Mouse (Mus musculus) heart, adult 18-20 months (tissue): Measurements from ENCODE around the gene Cdk14. TPM values are rescaled to one million over a fixed set of nuclear protein-coding genes. Genes with fewer than 3 reads are reported as not detected.

Source experiments
- DNase-seq, 2 experiments: peaks; one replicate each; pipeline ENCODE4 v3.0.0; 2021 to 2022; ENCODE audit warnings: mixed read lengths in 1 of 2
- microRNA-seq, 2 experiments: library from miRNA; unstranded; fragments of <30 nt; microRNA quantifications; one replicate each; pipeline ENCODE4 v1.2.0; 2022
- total RNA-seq, 2 experiments: library from RNA; stranded (reverse); gene quantifications; 2 replicates each; pipeline ENCODE4 v1.2.3; 2021

Cdk14 gene
- total RNA-seq, 2 experiments from 2014 or later = 5.5 to 7.7 TPM

DNA sequence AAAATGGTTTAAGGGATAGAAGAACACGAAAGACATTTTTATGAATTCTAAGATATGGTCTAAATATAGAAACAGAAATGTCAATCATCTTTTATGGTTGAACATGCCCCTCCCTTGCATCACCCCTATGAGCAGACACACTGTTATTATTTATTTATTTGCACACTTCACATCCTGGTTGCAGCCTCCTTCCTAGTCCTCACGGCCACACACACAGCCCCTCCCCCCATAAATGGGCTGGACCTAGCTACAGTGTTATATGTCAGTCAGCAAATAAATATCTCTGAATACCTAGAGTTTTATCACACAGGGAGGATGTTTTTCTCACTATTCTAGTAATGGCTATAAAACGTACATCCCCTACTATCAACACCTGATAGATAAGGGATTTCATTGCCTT is 633.3 kb downstream of the Cdk14 start:
- DNase-seq = no peak

DNA sequence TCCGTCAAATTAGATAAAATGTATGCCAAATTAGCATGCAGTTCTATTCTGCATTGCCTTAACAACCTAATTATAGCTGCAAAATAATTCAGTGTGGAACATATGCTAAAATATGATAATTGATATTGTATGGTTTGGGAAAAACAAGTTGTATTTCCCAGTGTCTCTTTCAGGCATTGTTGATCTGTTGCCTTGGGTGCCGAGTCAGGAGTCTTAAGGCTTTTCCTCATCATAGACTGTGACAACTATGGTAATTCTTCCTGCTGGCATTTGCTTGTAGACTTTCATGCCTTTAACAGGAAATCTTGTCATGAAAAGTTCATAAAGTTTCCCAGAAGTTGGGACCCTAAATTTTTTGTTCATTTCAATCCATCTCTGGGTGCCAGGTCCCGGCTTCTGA is 641.8 kb downstream of the Cdk14 start:
- no peak for DNase-seq

DNA sequence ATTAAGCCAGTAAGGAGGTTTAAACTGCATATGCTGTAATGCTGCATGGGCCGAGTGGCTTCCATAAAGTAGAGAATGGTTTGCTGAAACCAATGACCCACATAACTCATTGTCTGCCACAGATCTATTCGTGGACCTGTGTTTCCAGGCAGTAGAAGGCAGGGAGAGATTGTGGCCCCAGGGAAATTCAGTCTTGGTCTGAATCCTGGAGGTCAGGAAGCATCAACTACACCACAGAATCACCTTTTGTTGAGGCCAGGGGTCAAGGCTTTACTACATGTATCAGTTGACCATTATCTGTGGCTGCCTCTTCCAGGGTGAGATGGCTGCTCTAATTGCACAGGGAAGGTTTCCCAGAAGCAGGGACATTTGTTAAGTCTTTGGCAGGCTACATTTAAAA is 643.6 kb downstream of the Cdk14 start:
- DNase-seq = no peak

DNA sequence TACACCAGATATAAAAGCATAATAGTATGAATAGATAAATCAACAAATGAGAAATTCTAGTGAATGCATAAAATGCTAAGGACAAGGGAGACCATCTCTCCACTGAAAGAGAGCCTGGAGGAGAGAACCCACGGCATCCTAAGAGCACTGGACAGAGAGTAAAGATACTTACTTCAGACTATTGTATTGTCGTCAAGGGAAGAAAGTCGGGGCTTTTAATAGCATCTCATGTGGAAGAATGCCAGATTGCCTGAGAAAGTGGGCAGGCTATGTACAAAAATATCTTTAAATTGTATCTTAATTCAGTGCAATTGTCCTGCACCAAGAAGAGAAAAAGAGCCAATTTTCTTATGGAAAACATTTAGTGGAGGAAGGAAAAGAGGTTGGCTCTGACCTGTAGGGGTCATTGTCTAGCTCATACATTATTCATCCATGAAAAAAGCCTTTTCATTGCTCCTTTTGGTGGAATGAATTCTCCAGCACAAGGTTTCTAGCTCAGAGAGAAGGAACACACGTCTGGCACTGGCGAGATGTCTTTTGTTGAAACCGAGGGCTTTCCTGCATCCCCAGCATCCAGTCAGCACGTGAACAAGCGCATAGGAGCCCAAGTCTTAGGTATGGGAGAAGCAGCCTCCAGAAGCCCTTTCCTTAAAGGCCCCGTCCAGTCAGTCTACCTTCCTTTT is 646.9 kb downstream of the Cdk14 start:
- DNase-seq = no peak

DNA sequence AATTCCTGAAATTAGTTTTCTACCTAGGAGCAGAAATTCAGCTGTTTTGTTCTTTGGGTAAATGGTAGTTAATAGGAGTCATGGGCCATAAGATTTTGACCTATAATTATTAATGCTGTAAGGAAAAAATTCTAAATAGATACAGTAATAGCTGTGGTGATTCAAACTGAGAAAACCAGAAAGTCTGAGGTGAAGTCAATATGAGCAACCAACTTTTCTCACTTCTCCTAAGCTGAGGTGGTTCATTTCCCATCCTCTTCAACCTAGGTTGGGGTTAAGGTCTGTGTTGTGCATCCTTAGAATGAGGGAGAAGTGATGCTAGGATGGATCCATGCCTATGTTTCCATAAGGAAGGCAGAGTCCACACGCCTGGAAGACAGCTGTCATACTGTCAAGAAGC is 649.5 kb downstream of the Cdk14 start:
- no peak for DNase-seq

DNA sequence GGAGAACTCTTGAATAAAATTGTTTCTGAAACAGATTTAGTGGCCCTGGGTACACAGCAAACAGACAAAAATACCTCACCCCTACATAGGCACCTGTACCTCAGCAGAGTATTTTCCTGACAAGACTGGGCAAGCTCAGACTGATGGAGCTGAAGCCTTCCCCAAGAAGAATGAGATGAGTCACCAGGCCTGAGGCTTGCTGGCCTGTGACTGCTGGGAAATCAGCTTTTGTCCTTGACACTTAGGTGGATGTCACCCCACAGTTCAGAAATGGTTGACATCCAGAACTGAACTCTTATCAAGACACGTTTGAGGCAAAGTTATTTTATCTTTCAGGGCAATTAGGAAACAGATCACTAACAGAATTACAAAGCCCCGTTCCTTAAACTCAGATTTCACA is 652.2 kb downstream of the Cdk14 start:
- DNase-seq = no peak

DNA sequence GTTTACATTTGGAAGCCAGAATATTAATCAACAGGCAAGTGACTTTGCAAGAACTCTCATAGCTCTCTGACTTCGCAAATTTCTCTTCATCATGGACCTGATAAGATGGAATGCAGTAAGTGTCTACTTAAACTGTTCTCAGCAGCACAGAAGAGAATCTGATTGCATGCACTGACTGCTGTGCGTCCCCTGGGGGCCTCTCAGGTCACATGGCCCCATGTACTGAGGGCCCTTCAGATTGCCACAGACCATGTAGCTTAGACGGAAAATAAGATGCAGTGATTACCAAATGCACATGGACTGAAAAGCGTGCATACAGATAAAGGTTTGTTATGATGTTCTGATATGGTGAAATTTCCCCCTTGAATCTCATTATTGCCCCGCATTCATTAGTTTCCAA is 653.4 kb downstream of the Cdk14 start:
- no peak for DNase-seq

DNA sequence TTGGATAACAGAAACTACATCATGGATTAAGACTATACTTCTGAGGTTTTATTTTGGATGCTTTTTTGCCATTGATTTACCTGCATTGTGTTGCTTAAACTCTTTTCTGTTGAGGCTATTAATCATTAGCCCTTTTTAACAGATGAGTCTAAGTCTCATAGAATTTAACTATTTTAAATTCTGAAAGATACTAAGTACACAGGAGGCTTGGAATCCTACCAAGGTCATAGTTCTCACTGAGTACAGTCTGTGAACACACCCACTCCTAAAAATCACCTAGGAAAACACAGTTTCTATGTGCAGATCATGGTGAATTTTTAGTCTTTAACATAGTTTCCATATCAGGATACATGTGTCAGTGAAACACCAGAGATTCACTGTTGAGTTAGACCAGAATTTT is 658.2 kb downstream of the Cdk14 start:
- DNase-seq = no peak

DNA sequence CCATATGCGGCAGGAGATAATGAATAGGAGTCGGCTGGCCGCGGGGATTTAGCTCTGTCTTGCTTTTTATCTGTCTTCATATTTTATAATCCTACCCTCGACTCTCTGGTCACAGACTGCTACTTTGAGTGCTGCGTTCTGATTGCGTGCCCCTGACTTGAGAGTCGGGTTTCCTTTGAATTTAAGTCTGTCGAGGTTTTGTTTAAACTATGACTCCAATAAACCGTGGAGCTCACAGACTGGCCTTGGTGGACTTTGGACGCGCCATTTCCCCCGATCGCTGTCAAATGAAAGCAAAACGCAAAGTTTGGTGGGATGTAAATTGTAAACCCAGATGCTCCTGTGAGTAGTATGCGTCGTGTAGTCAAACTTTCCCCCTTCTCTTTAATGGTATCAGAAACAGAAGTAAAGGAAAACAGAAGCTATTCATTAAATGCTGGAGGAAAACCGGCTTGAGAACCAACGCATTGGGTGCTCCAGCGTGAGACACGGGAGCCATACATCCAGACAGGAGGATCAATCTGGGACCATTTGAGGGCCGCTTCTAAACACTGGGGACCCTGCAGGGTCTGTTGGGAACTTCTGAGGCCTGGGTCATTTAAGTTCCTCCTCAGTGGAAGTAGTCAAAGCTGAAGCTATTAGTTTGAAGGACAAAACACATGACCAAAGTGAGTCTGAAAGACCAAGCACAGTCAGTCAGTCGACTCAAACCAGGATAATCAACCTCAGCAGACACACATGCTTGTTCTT is 661.6 kb downstream of the Cdk14 start:
- no peak for DNase-seq

DNA sequence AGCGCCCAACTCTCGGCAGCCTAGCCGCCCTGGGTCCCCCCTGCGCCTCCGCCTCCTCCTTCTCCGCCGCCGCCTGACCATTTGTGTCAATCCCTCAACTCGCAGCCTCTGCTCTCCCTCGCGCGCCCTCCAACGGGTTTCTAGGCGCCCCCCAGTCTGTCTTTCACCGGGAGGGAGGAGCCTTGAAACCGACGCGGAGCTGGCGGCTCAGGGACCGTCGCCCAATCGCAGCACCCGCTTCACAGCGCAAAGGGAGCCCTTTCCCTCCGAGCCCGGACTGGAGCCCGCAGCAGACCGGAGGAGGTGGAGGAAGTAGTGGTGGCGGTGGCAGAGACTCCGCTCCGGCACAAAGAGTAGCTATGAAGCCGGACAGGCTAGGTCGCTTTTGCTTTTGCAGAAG is 662.2 kb downstream of the Cdk14 start, which contains the start of gene Fzd1:
Gene Fzd1 (minus strand): TSS at position 134 of the 400 bp plus-strand sequence.
- peak; percentile 93 to 96 for DNase-seq

DNA sequence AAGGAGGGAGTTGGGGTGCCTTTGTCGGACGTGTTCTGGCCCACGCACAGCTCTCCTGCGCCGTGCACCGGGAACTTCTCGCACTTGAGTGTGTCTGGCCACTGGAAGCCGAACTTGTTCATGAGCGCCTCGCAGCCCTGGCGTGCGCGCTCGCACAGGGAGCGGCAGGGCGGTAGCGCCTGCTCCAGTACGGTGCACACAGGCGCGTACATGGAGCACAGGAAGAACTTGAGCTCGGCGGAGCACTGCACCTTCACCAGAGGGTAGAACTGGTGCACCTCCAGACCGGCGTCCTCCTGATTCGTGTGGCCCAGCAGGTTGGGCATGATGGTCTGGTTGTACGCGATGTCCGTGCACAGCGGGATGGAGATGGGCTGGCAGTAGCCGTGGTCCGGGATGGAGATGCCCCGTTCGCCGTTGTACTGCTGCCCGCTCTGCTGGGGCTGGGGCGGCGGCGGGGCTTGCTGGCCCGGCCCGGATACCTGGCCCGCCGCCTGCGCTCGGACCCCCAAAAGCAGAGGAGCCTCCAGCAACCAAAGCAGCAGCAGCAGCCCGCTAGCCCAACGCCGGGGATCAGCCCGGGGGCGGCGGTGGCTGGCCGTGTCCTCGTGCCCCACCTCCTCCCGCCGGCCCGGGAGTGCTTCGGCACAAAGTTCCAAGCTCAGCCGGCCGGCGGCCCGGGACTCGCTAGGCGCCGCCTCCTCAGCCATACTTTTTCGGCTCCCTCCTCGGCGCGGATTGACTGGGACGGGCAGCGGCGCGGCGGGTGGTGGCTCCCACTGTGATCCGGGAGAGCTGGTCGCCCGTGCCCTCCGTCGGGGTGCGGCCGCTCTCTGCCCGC is 663.0 kb downstream of the Cdk14 start:
- DNase-seq = peak; percentile 70 to 76

DNA sequence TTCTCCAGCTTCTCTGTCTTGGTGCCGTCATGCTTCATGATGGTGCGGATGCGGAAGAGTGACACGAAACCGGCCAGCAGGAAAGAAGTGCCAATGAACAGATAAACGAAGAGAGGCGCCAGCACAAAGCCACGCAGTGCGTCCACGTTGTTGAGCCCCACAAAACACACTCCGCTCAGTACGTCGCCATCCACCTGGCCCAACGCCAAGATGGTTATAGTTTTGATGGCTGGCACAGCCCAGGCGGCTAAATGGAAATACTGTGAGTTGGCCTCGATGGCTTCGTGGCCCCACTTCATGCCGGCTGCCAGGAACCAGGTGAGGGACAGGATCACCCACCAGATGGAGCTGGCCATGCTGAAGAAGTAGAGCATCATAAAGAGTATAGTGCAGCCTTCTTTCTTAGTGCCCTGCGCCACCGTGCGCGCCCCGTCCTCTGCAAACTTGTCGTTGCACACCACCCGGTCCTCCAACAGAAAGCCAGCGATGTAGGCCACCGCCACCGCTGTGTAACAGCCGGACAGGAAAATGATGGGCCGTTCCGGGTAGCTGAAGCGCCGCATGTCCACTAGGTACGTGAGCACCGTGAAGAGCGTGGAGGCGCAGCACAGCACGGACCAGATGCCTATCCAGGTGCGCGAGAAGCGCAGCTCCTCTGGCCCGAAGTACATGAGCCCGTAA is 664.0 kb downstream of the Cdk14 start:
- peak; percentile 7 to 41 for DNase-seq

DNA sequence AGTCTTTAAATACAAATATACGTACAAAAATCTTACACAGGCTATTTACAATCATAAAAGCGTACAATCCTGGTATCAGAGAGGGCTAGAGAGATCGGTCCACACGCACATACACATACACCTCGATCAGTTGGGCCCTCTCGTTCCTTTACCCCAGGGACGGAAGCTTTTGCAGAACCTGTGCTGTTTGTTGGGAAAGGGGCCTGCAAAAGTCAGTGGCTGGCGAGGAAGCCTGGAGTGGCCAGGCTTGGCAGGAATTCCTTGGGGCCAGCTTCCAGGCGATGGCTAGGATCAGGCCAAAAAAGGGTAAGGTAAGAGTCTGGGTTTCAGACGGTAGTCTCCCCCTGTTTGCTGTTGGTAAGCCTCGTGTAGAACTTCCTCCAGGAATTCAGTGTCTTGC is 664.8 kb downstream of the Cdk14 start:
- no peak for DNase-seq

DNA sequence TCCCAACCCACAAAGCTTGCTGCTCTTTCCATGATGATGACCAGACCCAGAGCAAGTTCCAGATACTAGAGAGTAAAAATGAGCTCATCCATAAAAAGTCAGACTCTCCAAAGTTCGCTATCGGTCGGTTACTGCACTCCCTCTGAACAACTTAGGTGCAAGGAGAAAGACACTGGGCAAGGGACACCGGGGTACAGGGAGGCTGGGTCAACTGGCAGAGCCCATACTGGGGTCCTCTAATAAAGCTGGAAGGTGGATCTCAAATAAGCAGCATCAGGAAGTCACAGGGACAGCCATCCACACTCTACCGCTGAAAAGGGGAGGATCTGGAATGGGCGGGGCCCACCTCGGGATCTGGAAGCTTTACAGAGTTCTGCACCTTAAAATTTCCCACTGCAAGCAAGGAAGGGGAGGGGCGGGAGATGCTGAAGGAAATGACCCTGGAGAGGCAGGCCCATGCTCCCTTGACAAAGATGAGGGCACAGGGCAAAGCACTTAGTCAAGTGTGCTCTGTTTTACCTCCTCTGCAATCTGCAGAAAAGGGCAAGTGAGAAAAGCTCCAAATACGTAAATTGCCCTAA is 665.3 kb downstream of the Cdk14 start:
- peak in 1 of 2 experiments; percentile 6 for DNase-seq

Small RNA genes within 50 kb of the gene (microRNA-seq; reads per million reads assigned to microRNA genes)
- gene Gm25037 (0 reads per million in 2 experiments), gene Gm44483 (0 reads per million in 2 experiments)

Other genes with a start within 250 kb of the Cdk14 start
- not detected for gene 1700015F17Rik, start 58.8 kb upstream of the Cdk14 start, total RNA-seq
- gene Cldn12, start 94.6 kb upstream of the Cdk14 start, total RNA-seq = 10 to 100 TPM; 16.1 to 19.4 TPM
- gene Gtpbp10, start 139.2 kb upstream of the Cdk14 start, total RNA-seq = 10 to 100 TPM; 11.1 to 11.8 TPM
- not detected for gene Gm8773, start 153.5 kb upstream of the Cdk14 start, total RNA-seq
- gene Cfap69, start 243.9 kb upstream of the Cdk14 start, total RNA-seq = under 1 TPM; 0.69 to 0.87 TPM